Mouse (Mus musculus) kidney, embryonic 14.5 days (tissue): ENCODE measurements around the gene Ogfrl1. TPM values are rescaled to one million over a fixed set of nuclear protein-coding genes. Genes with fewer than 3 reads are reported as not detected.
"Not testable (repeated sequence)": the region's sequence is repeated elsewhere in the genome, so short reads cannot be mapped to it uniquely, and the experiment has no call there.

Experiments used
- ATAC-seq: fragments of 200-750 bp; cut with Nextera tagmentation; 2 replicates; pipeline ENCODE4 v1.8.0; 2017; ENCODE audit warnings: moderate number of reproducible peaks, mild to moderate bottlenecking, moderate TSS enrichment, moderate library complexity; ENCODE audit not compliant: low FRiP score, low TSS enrichment
- H3K27ac ChIP-seq: fragments of 300-500 bp; sonication (generic); 2 replicates; pipeline ENCODE4 v1.5.1; 2014; ENCODE audit warnings: low read depth, mild to moderate bottlenecking, low read length, moderate library complexity, mixed read lengths
- H3K27me3 ChIP-seq: fragments of 300-500 bp; sonication (generic); 2 replicates; pipeline ENCODE4 v1.6.1; 2014; ENCODE audit warnings: mild to moderate bottlenecking, low read length; ENCODE audit not compliant: control insufficient read depth, insufficient read depth
- H3K36me3 ChIP-seq: fragments of 300-500 bp; sonication (generic); 2 replicates; pipeline ENCODE4 v1.6.1; 2014; ENCODE audit warnings: low read length, mixed read lengths; ENCODE audit not compliant: control insufficient read depth, insufficient read depth
- H3K4me1 ChIP-seq: fragments of 300-500 bp; sonication (generic); 2 replicates; pipeline ENCODE4 v1.6.1; 2014; ENCODE audit warnings: low read length, mixed read lengths; ENCODE audit not compliant: control insufficient read depth, insufficient read depth
- H3K4me2 ChIP-seq: fragments of 300-500 bp; sonication (generic); replicated peaks from 2 replicates; pipeline ENCODE4 v1.6.1; 2014; ENCODE audit warnings: low read depth, mild to moderate bottlenecking, low read length
- H3K4me3 ChIP-seq: fragments of 300-500 bp; sonication (generic); 2 replicates; pipeline ENCODE4 v1.5.1; 2014; ENCODE audit warnings: mild to moderate bottlenecking, low read length
- H3K9ac ChIP-seq: fragments of 300-500 bp; sonication (generic); 2 replicates; pipeline ENCODE4 v1.6.1; 2014; ENCODE audit warnings: low read depth, mild to moderate bottlenecking, low read length, moderate library complexity
- H3K9me3 ChIP-seq: fragments of 300-500 bp; sonication (generic); 2 replicates; pipeline ENCODE4 v1.6.1; 2016; ENCODE audit warnings: low read length; ENCODE audit not compliant: control insufficient read depth
- WGBS: fragments of 180-500 bp; shearing (Covaris S2); extraction: QIAGEN DNeasy Blood & Tissue Kit; methylation state at CpG from one replicate; pipeline ENCODE4 v1.1.7; 2014; 5-methylcytosine and 5-hydroxymethylcytosine counted together
- polyA plus RNA-seq: library from polyadenylated mRNA; unstranded; fragments of >200 nt; fragmentation: Nextera tagmentation; extraction: Ambion mirVana; gene quantifications from 2 replicates; pipeline ENCODE4 v1.2.1, GENCODE M21; 2014

Gene Ogfrl1
- polyA plus RNA-seq, 1 experiment from 2014 or later: 18.7 TPM

DNA sequence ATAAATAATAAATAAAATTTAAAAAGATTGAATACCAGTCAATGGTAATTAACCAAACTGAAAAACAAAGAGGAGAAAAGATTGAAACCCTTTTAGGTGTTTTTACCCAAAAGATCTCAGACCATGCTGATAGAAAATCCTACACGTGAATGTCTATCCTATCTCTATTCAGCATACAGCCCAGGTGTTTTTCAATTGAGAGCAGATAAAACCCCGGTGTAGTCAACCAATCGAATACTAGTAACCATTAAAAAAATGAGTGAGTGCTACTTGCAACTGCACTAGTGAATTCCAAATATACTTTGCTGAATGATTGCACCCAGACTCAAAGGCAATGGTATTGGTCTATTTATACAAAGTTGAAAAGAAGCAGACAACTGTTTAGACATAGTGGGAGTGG is 4.8 kb upstream of the Ogfrl1 start:
- Histone ChIP-seq H3K36me3 (no peaks in the 10 kb centered on the region), H3K9me3 (no peaks in the 10 kb centered on the region), H3K4me3 (no peak overlapping the region), H3K4me2 (no peak overlapping the region), H3K27me3 (no peaks in the 10 kb centered on the region), H3K9ac (no peak overlapping the region), H3K27ac (no peak overlapping the region), H3K4me1 (no peaks in the 10 kb centered on the region)
- WGBS: 93% methylated on average over 3 of the region's 3 CpGs
- no peak for ATAC-seq

DNA sequence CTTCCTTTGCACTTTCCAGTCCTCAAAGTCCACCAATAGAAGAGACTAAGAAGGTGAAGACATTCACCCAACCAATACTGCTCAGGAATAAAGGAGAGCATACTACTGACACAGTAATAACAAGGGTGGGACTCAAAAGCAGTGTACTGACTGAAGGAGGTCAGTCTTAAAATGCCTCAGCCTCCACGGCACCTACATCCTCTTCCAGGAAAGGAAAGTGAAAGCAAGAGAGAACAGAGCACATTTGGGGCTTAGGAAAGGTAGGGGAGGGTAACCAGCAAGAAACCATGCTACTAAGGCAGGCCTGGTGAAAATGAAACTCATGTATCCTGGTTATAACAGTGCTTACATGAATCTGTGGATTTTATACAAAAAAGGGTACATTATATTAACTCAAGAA is 2.0 kb upstream of the Ogfrl1 start:
- 68% methylated on average over 1 of the region's 1 CpGs for WGBS
- no peaks in the 10 kb centered on the region for H3K4me1 ChIP-seq
- H3K9ac ChIP-seq: no peak overlapping the region
- H3K27me3 ChIP-seq: no peaks in the 10 kb centered on the region
- H3K9me3 ChIP-seq: no peaks in the 10 kb centered on the region
- H3K4me3 ChIP-seq: no peak overlapping the region
- ATAC-seq: no peak
- H3K36me3 ChIP-seq: no peaks in the 10 kb centered on the region
- no peak overlapping the region for H3K4me2 ChIP-seq
- H3K27ac ChIP-seq: no peak overlapping the region

DNA sequence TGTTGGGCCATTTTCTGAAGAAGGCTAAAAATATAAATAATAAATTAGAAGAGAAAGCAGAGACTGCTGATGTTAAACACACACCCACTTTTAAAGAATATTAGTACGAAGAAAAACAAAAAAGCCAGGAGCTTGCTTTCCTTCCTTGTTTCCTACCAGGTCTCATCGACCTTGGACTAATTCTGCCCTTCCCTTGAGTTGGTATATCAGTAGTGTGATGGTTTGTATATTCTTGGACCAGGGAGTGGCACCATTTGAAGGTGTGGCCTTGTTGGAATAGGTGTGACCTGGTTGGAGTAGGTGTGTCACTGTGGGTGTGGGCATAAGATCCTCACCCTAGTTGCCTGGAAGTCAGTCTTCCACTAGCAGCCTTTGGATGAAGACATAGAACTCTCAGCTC is 3.2 kb downstream of the Ogfrl1 start:
- H3K4me2 ChIP-seq, H3K36me3 ChIP-seq, H3K27ac ChIP-seq, H3K4me1 ChIP-seq, H3K27me3 ChIP-seq, ATAC-seq, H3K9me3 ChIP-seq, H3K4me3 ChIP-seq, H3K9ac ChIP-seq: not testable (repeated sequence)
- 75% methylated on average over 2 of the region's 2 CpGs for WGBS

DNA sequence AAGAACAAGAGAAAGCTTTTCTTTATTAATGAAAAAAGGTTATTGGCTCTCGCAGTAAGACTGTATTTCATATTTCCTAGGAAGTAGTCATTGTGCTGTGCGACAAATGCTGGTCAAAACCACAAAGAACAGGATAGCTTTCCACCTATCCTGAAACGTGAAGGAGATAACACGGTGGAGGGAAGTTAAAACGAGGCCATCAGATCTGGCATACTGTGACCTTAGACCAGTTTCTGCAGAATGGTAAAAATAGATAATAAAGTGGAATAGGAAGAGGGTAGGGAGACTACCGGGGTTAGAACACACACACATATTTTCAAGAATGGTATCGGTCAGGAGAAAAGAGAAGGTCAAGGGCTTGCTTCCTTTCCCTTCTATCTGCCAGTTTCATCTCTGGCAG is 5.8 kb downstream of the Ogfrl1 start:
- Histone ChIP-seq H3K27ac (no peak overlapping the region), H3K27me3 (no peaks in the 10 kb centered on the region), H3K4me1 (no peaks in the 10 kb centered on the region), H3K36me3 (no peaks in the 10 kb centered on the region), H3K4me3 (no peak overlapping the region), H3K9ac (no peak overlapping the region), H3K9me3 (no peaks in the 10 kb centered on the region), H3K4me2 (no peak overlapping the region)
- ATAC-seq: no peak
- WGBS: 85% methylated on average over 7 of the region's 7 CpGs

DNA sequence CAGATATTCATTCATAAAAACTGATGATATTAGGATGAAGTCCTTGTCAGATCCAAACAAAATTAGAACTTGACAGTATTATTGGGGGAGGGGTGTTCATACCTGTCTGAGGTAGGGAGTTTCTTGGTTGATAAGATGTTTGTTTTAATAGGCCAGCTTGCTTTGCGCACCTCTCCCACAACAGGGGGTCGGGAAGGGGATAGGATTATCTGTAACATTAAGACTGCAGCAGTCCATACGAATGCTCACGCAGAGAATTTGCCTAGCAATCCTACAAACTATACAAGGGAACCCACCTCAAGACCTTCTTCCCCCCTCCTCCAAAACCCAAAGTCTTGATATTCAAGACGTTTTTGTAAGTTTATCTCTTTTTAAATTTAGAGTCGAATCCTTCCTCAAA is 13.2 kb downstream of the Ogfrl1 start:
- no peak overlapping the region for H3K27ac ChIP-seq
- WGBS: 88% methylated on average over 6 of the region's 6 CpGs

DNA sequence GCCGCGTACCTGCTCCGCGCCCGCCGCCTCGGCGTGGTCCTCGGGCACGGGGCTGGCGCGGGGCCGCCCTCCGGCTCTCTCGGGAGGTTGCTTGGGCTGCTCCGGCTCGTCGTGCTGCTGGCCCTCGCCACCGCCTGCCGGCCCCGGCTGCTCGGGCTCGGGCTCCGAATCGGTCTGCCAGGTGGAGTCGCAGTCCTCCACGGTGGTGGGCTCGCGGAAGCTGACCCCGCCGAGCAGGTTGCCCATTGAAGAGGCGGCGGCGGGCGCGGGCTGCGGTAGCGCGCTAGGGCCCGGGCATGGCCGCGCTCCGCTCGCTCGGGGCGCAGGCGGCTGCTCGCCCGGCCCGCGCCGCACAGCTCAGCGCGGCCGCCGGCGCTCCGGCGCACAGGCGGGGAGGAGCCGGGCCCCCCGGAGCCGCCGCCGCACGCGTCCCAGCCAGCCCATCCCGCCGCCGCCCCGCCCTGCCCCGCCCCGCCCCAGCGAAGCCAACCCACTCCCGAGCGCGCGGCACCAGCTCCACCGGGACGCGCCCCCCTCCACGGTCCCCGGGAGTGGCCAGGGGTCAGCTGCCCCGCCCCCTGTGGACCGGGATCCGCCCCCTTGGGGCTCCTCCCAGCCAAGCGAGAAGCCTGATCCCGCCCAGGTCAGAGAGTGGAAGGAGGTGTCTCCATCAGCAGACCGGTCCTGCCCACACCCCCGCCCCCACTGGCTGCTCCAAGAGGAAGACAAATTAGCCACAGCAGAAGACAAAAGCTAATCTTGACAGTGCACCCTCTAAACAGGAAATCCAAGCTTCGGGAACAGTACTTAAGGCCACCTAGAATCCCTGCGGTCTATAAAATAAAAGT is 14.5 kb downstream of the Ogfrl1 start:
- no peaks in the 10 kb centered on the region for H3K36me3 ChIP-seq
- WGBS: 0% methylated on average over 53 of the region's 93 CpGs
- ATAC-seq: peak; percentile 98
- peak overlapping the region; percentile 92 for H3K4me2 ChIP-seq
- H3K9ac ChIP-seq: peak overlapping the region; percentile 88
- peaks cover 7% of the 10 kb centered on the region; the same call in 1 of the 2 replicates for H3K4me1 ChIP-seq
- H3K4me3 ChIP-seq: peak overlapping the region; percentile 80
- peak overlapping the region; percentile 71 for H3K27ac ChIP-seq
- H3K27me3 ChIP-seq: no peaks in the 10 kb centered on the region
- H3K9me3 ChIP-seq: no peaks in the 10 kb centered on the region

More for the DNA sequence above, 13.2 kb downstream of the Ogfrl1 start:
- no peaks in the 10 kb centered on the region for H3K27me3 ChIP-seq
- no peaks in the 10 kb centered on the region for H3K36me3 ChIP-seq
- no peak overlapping the region for H3K4me2 ChIP-seq
- no peaks in the 10 kb centered on the region for H3K9me3 ChIP-seq
- ATAC-seq: no peak
- H3K4me1 ChIP-seq: peaks cover 7% of the 10 kb centered on the region; the same call in 1 of the 2 replicates
- no peak overlapping the region for H3K9ac ChIP-seq
- no peak overlapping the region for H3K4me3 ChIP-seq

DNA sequence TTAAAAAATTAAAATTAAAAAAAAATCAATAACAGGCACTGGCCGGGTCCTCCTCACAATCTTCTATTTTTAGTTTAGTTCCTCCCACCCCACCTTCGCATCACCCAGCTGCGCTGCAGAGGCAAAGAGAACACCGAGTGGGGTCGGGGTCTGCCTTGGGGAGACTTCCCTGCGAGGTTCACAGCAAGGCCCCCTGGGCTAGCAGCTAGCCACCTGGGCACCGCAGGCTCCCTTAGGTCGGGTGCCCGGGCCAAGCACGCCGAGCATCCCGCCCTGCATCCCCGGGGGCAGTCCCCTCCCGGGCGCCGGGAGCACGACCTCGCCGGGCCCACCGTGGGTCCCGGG is 15.1 kb downstream of the Ogfrl1 start:
- 2% methylated on average over 21 of the region's 21 CpGs for WGBS
- Histone ChIP-seq H3K4me1 (peaks cover 7% of the 10 kb centered on the region; the same call in 1 of the 2 replicates), H3K4me3 (peak overlapping the region; percentile 80), H3K36me3 (no peaks in the 10 kb centered on the region), H3K27me3 (no peaks in the 10 kb centered on the region), H3K27ac (peak overlapping the region; percentile 71), H3K9ac (peak overlapping the region; percentile 88), H3K9me3 (no peaks in the 10 kb centered on the region), H3K4me2 (peak overlapping the region; percentile 92)
- peak; percentile 39 for ATAC-seq

DNA sequence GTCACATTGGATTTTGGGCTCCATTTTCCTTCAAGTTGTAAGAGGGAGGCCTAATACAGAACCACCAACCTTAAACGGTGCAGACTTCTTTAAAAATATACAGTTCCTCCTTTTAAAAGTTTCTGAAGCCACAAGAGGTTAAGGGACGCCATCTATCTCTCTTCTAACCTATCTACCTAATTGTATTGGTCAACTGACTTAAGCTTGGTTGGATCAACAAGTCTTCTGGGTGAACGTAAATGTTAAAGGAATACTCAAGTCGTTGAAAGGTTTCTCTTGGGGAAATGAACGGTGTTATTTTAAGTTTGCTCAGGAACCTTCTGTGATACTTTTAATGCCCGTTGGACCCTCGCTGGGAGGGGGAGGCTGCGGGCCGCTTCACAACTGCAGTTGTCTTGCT is 15.5 kb downstream of the Ogfrl1 start:
- no peak for ATAC-seq
- H3K36me3 ChIP-seq: 0 out of 2 replicates have a peak, but pooled peaks cover 2% of the 10 kb centered on the region
- no peak overlapping the region for H3K27ac ChIP-seq
- H3K27me3 ChIP-seq: no peaks in the 10 kb centered on the region
- H3K4me1 ChIP-seq: peaks cover 7% of the 10 kb centered on the region; the same call in 1 of the 2 replicates
- H3K4me2 ChIP-seq: peak overlapping the region; percentile 92
- 12% methylated on average over 9 of the region's 9 CpGs for WGBS
- H3K9ac ChIP-seq: peak overlapping the region; percentile 88; the same call in 1 of the 2 replicates
- H3K4me3 ChIP-seq: peak overlapping the region; percentile 80
- no peaks in the 10 kb centered on the region for H3K9me3 ChIP-seq
